Mouse (Mus musculus) lung, embryonic 15.5 days (tissue): Measurements from ENCODE around the gene Slc30a7. TPM values are rescaled to one million over a fixed set of nuclear protein-coding genes. Genes with fewer than 3 reads are reported as not detected.
"Not testable (repeated sequence)": the region's sequence is repeated elsewhere in the genome, so short reads cannot be mapped to it uniquely, and the experiment has no call there.

Experiments used
- ATAC-seq: fragments of 200-750 bp; cut with Nextera tagmentation; 2 replicates; pipeline ENCODE4 v1.8.0; 2017; ENCODE audit warnings: moderate number of reproducible peaks, borderline replicate concordance; ENCODE audit not compliant: low FRiP score, low TSS enrichment; ENCODE audit errors: extremely low read depth
- H3K27ac ChIP-seq: fragments of 300-500 bp; sonication (generic); 2 replicates; pipeline ENCODE4 v1.5.1; 2015; ENCODE audit warnings: moderate library complexity, mild to moderate bottlenecking, inconsistent platforms
- H3K27me3 ChIP-seq: fragments of 300-500 bp; sonication (generic); 2 replicates; pipeline ENCODE4 v1.6.1; 2015; ENCODE audit warnings: inconsistent platforms
- H3K36me3 ChIP-seq: fragments of 300-500 bp; sonication (generic); 2 replicates; pipeline ENCODE4 v1.6.1; 2015; ENCODE audit warnings: inconsistent platforms
- H3K4me1 ChIP-seq: fragments of 300-500 bp; sonication (generic); 2 replicates; pipeline ENCODE4 v1.6.1; 2015; ENCODE audit warnings: inconsistent platforms
- H3K4me2 ChIP-seq: fragments of 300-500 bp; sonication (generic); 2 replicates; pipeline ENCODE4 v1.6.1; 2015; ENCODE audit warnings: inconsistent platforms, mild to moderate bottlenecking, moderate library complexity
- H3K4me3 ChIP-seq: fragments of 300-500 bp; sonication (generic); 2 replicates; pipeline ENCODE4 v1.5.1; 2015; ENCODE audit warnings: mild to moderate bottlenecking, inconsistent platforms
- H3K9ac ChIP-seq: fragments of 300-500 bp; sonication (generic); 2 replicates; pipeline ENCODE4 v1.6.1; 2015; ENCODE audit warnings: inconsistent platforms
- H3K9me3 ChIP-seq: fragments of 300-500 bp; sonication (generic); 2 replicates; pipeline ENCODE4 v1.6.1; 2016; ENCODE audit warnings: inconsistent platforms
- WGBS: fragments of 180-500 bp; shearing (Covaris S2); methylation state at CpG from one replicate; pipeline ENCODE4 v1.1.7; 2015; 5-methylcytosine and 5-hydroxymethylcytosine counted together
- polyA plus RNA-seq: library from polyadenylated mRNA; unstranded; fragments of >200 nt; fragmentation: Nextera tagmentation; extraction: Ambion mirVana; gene quantifications from 2 replicates; pipeline ENCODE4 v1.2.1, GENCODE M21; 2015

The Slc30a7 gene
- polyA plus RNA-seq, 1 experiment from 2014 or later: 31.0 TPM

- 92% methylated on average over 4 of the region's 4 CpGs for WGBS
- no peak overlapping the region for H3K27ac ChIP-seq
- no peaks in the 10 kb centered on the region for H3K4me1 ChIP-seq
- no peaks in the 10 kb centered on the region for H3K9me3 ChIP-seq
- no peaks in the 10 kb centered on the region for H3K27me3 ChIP-seq
- H3K4me3 ChIP-seq: no peak overlapping the region
- no peak overlapping the region for H3K4me2 ChIP-seq
- no peak for ATAC-seq
- H3K36me3 ChIP-seq: peaks cover 9% of the 10 kb centered on the region; the same call in 1 of the 2 replicates
- no peak overlapping the region for H3K9ac ChIP-seq
Observed at GRCm38 (mm10) chr3:115940510-115940909, 66.7 kb downstream of the Slc30a7 start.

- 87% methylated on average over 10 of the region's 10 CpGs for WGBS
Observed at GRCm38 (mm10) chr3:115937807-115938206, 69.4 kb downstream of the Slc30a7 start.

GRCm38 (mm10) chr3:115936734-115937599, 70.2 kb downstream of the Slc30a7 start:
- no peak for ATAC-seq
- no peak overlapping the region for H3K4me2 ChIP-seq
- no peaks in the 10 kb centered on the region for H3K4me1 ChIP-seq

More at GRCm38 (mm10) chr3:115937807-115938206, 69.4 kb downstream of the Slc30a7 start:
- H3K4me1 ChIP-seq: no peaks in the 10 kb centered on the region
- H3K27ac ChIP-seq: no peak overlapping the region
- no peak overlapping the region for H3K4me2 ChIP-seq
- peaks cover 4% of the 10 kb centered on the region; the same call in 1 of the 2 replicates for H3K36me3 ChIP-seq
- ATAC-seq: no peak
- H3K9ac ChIP-seq: no peak overlapping the region
- no peak overlapping the region for H3K4me3 ChIP-seq
- H3K9me3 ChIP-seq: no peaks in the 10 kb centered on the region
- H3K27me3 ChIP-seq: no peaks in the 10 kb centered on the region

GRCm38 (mm10) chr3:115933293-115934186, 73.7 kb downstream of the Slc30a7 start:
- Histone ChIP-seq H3K27ac (no peak overlapping the region), H3K27me3 (no peaks in the 10 kb centered on the region), H3K9me3 (no peaks in the 10 kb centered on the region), H3K4me2 (no peak overlapping the region), H3K4me1 (no peaks in the 10 kb centered on the region), H3K9ac (no peak overlapping the region), H3K36me3 (no peaks in the 10 kb centered on the region), H3K4me3 (no peak overlapping the region)
- no peak for ATAC-seq
- 79% methylated on average over 18 of the region's 18 CpGs for WGBS

More at GRCm38 (mm10) chr3:115936734-115937599, 70.2 kb downstream of the Slc30a7 start:
- H3K36me3 ChIP-seq: no peaks in the 10 kb centered on the region
- WGBS: 54% methylated on average over 4 of the region's 4 CpGs
- no peak overlapping the region for H3K9ac ChIP-seq
- no peak overlapping the region for H3K4me3 ChIP-seq
- no peak overlapping the region for H3K27ac ChIP-seq
- H3K9me3 ChIP-seq: no peaks in the 10 kb centered on the region
- no peaks in the 10 kb centered on the region for H3K27me3 ChIP-seq

GRCm38 (mm10) chr3:115931701-115932100, 75.5 kb downstream of the Slc30a7 start:
- Histone ChIP-seq H3K4me1 (no peaks in the 10 kb centered on the region), H3K36me3 (peaks cover 3% of the 10 kb centered on the region; the same call in 1 of the 2 replicates), H3K27ac (no peak overlapping the region), H3K4me3 (no peak overlapping the region), H3K9ac (no peak overlapping the region), H3K9me3 (no peaks in the 10 kb centered on the region), H3K4me2 (no peak overlapping the region), H3K27me3 (no peaks in the 10 kb centered on the region)
- 89% methylated on average over 6 of the region's 6 CpGs for WGBS
- no peak for ATAC-seq

GRCm38 (mm10) chr3:115926531-115926930, 80.7 kb downstream of the Slc30a7 start:
- no peak for ATAC-seq
- H3K9ac ChIP-seq: no peak overlapping the region
- H3K4me1 ChIP-seq: no peaks in the 10 kb centered on the region
- no peak overlapping the region for H3K27ac ChIP-seq
- no peaks in the 10 kb centered on the region for H3K9me3 ChIP-seq
- H3K4me2 ChIP-seq: no peak overlapping the region
- WGBS: 90% methylated on average over 8 of the region's 8 CpGs
- H3K4me3 ChIP-seq: no peak overlapping the region
- H3K27me3 ChIP-seq: no peaks in the 10 kb centered on the region
- peaks cover 3% of the 10 kb centered on the region; the same call in 1 of the 2 replicates for H3K36me3 ChIP-seq

- H3K9ac ChIP-seq: no peak overlapping the region
- 72% methylated on average over 4 of the region's 4 CpGs for WGBS
- H3K4me3 ChIP-seq: no peak overlapping the region
- no peaks in the 10 kb centered on the region for H3K27me3 ChIP-seq
- no peaks in the 10 kb centered on the region for H3K9me3 ChIP-seq
- no peak overlapping the region for H3K4me2 ChIP-seq
- H3K27ac ChIP-seq: no peak overlapping the region
- no peaks in the 10 kb centered on the region for H3K4me1 ChIP-seq
- H3K36me3 ChIP-seq: peaks cover 3% of the 10 kb centered on the region; the same call in 1 of the 2 replicates
- no peak for ATAC-seq
Observed at GRCm38 (mm10) chr3:115924401-115925190, 82.6 kb downstream of the Slc30a7 start.

GRCm38 (mm10) chr3:115907406-115907805, 99.8 kb downstream of the Slc30a7 start:
- not testable (repeated sequence) for ATAC-seq, H3K9me3 ChIP-seq, H3K27me3 ChIP-seq, H3K4me2 ChIP-seq, H3K4me1 ChIP-seq, H3K27ac ChIP-seq, H3K4me3 ChIP-seq, H3K36me3 ChIP-seq, H3K9ac ChIP-seq
- 96% methylated on average over 10 of the region's 11 CpGs for WGBS

GRCm38 (mm10) chr3:115905567-115905966, 101.6 kb downstream of the Slc30a7 start:
- no peaks in the 10 kb centered on the region for H3K27me3 ChIP-seq
- no peak overlapping the region for H3K27ac ChIP-seq
- no peak overlapping the region for H3K9ac ChIP-seq
- no peaks in the 10 kb centered on the region for H3K4me1 ChIP-seq
- ATAC-seq: no peak
- no peaks in the 10 kb centered on the region for H3K9me3 ChIP-seq
- no peak overlapping the region for H3K4me3 ChIP-seq
- 91% methylated on average over 4 of the region's 4 CpGs for WGBS
- H3K36me3 ChIP-seq: no peaks in the 10 kb centered on the region; the same call in 1 of the 2 replicates
- no peak overlapping the region for H3K4me2 ChIP-seq

GRCm38 (mm10) chr3:115905067-115905466, 102.1 kb downstream of the Slc30a7 start:
- H3K4me3 ChIP-seq: no peak overlapping the region
- WGBS: 85% methylated on average over 3 of the region's 3 CpGs
- H3K4me2 ChIP-seq: no peak overlapping the region
- H3K36me3 ChIP-seq: no peaks in the 10 kb centered on the region; the same call in 1 of the 2 replicates
- H3K9me3 ChIP-seq: no peaks in the 10 kb centered on the region
- no peaks in the 10 kb centered on the region for H3K4me1 ChIP-seq
- ATAC-seq: no peak
- no peak overlapping the region for H3K9ac ChIP-seq
- no peak overlapping the region for H3K27ac ChIP-seq
- H3K27me3 ChIP-seq: no peaks in the 10 kb centered on the region

GRCm38 (mm10) chr3:115902301-115902956, 104.8 kb downstream of the Slc30a7 start:
- WGBS: 84% methylated on average over 9 of the region's 9 CpGs
- Histone ChIP-seq H3K9me3 (no peaks in the 10 kb centered on the region), H3K4me2 (no peak overlapping the region), H3K4me1 (no peaks in the 10 kb centered on the region), H3K4me3 (no peak overlapping the region), H3K36me3 (no peaks in the 10 kb centered on the region), H3K9ac (no peak overlapping the region), H3K27ac (no peak overlapping the region), H3K27me3 (no peaks in the 10 kb centered on the region)
- no peak for ATAC-seq
